Mouse (Mus musculus) T-helper 2 cell (primary cell): ENCODE measurements at regions not wholly inside any gene's neighbourhood (a gene's known extent, or its start where the extent isn't known, plus 50 kb on each side); places are given as distances from the start of the nearest gene placed in this dataset.

Experiments used
- in situ Hi-C: fragments of 300-600 bp; cut with MboI, MseI; formaldehyde crosslinking; loops from one replicate; pipeline ENCODE4 v1.15.1; 2025; ENCODE audit warnings: high pct_unique_total_duplicates

GRCm38 (mm10) chr16:39284484-39284883, 392.0 kb downstream of the Igsf11 start:
- in situ Hi-C loops = no loop called here

DNA sequence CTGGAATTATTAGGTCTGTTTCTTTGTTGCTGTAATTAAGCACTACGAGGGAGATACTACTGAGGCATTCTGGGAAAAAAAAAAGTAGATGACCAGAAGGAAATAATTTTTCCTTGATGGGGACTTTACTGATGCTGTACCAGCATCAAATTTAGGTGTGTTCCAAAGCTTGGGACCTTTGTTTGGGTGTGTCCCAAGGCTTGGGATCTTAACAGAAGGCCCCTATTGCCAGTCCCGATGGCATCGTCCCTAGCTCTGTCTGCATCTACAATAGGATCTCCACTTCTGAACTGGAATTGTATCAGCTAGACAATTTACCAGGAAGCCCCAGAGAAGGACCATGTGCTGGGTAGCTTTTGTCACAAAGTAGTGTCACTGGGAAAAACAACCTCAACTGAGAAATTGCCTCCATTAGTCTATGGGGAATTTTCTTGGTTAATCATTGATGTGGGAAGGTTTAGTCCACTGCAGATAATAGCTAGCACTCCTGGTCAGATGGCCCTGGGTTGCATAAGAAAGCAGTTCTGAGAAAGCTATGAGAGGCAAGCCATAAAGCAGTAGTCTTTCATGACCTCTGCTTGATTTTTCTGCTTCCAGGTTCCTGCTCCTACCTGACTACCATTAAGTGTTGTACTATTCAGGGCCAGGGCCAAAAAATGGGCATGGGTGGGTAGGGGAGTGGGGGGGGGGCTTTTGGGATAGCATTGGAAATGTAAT, 392.7 kb downstream of the Igsf11 start:
- in situ Hi-C loops = no loop called here

DNA sequence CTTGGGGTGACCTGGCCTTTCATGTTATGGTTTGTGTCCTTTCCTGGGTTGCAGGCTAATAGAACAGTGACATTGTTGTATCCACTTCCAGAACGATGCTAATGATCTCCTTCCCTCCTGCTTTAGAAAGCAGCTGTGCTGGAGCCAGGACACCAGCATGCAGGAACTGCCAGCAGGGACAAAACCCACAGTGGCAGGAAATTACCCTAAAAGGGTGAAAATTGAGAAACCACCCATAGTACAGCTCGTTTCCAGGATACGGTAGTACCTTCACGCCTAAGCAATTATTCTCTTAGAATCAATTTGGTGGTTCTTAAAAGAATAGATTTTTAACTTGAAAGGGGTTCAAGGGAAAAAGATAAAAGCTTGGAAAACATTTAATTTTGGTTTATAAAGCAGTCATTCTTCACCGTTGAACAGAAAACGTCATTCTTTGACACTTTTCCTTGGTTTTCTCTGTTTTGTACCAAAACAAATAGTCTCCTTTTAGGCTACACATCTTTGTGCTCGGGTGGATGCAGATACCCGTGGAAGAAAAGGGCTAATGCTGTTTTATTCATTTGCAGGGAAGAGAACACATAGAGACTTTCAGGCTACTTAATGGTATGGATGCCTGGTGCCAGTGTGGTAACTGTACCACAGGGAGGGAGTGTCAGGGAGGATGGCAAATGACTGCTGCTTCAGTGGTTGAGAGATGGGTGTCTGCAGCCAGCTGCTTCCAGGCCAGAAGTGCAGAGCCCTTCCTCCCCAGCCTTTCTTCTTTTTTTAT, 394.5 kb downstream of the Igsf11 start:
- in situ Hi-C loops = no loop called here

DNA sequence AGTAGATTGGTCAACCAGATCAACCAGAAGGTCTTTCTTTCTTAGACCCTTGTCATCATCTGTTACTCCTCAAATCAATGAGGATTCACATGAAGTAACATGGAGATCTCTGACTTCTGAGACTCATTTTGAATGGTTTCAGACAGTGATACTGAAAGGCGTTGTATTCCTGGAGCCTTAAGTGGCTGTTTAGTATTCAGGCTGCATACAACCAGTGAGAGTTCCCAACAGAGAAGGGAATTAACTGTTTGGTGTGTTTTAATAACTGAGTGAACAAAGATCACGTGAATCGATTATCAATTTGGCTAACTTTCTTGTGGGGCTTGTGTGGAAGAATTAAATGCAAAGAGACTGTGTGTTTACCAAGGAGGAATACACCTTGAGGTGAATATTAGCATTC, 406.4 kb downstream of the Igsf11 start:
- in situ Hi-C loops = no loop called here

DNA sequence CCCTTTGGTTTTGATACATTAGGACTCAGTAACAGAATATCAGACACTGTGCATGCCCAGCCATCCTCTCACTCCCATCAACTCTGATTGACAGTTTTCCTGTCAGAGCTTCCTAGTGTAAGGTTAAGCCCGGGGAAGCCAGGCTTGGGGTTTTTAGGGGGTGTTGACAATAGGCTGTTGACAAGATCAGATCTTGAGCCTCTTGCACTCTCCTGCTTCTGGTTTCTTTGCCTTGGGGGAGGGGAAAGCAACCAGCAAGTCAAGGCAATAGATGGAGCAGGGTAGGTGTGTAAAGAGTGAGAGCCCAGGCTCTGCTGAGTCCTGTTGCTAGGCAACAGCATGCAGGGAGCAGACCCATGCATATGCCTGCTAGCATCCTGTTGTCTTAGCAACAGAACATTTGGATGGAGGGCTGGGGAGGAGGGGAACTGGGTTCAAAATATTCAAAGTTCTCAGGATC, 410.5 kb downstream of the Igsf11 start:
- in situ Hi-C loops = no loop called here

DNA sequence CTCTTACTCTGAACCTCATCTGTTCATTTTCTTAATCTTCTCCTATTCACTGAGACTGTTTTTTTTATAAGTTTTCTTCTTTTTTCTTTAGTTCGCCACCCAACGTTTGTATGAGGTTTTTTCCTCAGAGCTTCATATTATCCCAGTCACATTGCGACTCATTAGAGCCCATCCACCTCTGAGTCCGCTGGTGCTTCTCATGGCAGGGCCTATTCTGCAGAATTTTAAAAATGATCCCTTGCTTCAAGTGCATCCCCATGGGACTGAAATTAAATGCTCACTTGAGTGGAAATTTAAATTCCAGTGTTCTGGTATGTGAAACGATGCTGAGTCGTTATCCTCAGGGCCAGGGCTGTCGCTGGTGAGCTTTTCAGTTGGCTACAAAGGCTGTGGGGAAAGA, 410.9 kb downstream of the Igsf11 start:
- in situ Hi-C loops = no loop called here

DNA sequence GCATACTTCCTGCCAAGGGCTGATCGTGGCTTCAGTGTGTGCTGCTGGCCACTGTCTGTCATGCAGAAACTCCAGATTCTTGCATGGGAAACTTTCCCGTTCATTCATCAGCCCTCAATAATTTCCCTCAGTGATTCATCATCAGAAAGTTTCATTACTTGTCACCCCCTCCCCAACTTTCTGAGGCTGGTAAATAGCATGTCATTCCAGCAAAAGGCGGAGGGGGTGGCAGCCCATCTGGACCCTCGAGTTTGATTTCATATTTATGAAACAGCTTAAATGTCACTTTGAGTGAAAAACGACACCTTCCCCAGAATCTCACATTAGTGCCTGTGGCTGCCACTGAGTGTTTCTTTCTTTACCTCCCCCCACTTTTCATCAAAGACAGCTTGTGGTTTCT, 415.5 kb downstream of the Igsf11 start:
- in situ Hi-C loops = no loop called here

- in situ Hi-C loops = no loop called here
These were observed 424.5 kb downstream of the Igsf11 start for GRCm38 (mm10) chr16:39316752-39317594.

GRCm38 (mm10) chr16:39325627-39326026, 433.2 kb downstream of the Igsf11 start:
- in situ Hi-C loops = no loop called here

GRCm38 (mm10) chr16:39363657-39364056, 471.2 kb downstream of the Igsf11 start:
- in situ Hi-C loops = no loop called here

DNA sequence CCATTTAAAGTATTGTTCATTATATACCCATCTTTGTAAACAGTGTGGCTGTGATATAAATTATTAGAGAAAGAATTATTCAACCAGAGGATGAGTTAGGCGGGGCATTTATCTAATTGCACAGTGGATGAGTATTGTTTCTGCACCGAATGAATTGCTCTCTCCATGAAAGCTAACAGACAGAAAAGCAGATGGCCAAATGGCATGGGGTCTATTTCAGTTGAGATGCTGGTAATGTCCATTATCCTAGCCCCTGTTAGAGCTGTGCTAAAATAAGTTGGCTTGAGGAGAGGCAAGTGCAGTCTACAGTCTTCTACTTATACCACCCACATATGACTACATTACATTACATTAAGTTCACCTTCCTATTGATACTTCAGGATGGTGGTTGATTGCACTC, 475.8 kb downstream of the Igsf11 start:
- in situ Hi-C loops = no loop called here

- in situ Hi-C loops = no loop called here
These were observed 482.1 kb downstream of the Igsf11 start for GRCm38 (mm10) chr16:39374616-39375015.

- in situ Hi-C loops = no loop called here
These were observed 487.5 kb downstream of the Igsf11 start for GRCm38 (mm10) chr16:39379959-39380358.

DNA sequence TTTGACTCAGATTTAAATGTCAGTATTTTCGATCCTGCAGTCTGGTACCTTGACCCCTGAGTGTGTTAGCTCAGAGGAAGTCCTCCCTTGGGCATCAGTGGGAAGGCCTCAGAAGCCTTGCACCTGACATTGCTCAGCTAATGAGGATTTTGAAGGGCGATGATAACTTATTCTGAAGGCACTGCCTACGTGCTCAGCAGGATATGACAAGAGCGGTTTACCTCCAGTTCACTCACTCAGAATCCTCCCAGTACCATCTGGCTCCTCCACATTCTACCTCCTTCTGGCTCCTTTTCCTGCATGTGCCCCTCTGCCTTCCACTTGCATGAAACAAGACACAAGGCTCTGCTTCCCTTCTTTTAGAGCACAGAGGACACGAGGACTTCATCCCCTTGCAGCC, 497.5 kb downstream of the Igsf11 start:
- in situ Hi-C loops = no loop called here

DNA sequence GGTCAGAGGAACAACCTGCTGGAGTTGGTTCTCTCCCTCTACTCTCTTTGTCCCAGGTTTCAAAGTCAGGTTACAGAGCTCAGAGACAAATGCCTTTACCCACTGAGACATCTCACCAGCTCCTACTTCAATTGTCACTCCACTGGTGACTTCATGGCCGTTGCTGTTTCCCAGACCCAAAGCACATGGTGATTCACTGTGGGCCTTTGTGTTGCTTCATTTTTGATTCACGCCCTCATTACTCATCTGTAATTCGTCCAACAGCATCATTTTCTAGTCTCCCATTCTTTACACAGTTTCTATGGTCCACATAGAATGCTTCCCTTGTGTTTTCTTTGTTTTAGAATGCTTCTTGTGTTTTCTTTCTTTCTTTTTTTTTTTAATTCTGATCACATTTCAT, 498.2 kb downstream of the Igsf11 start:
- in situ Hi-C loops = no loop called here

GRCm38 (mm10) chr16:39402101-39402749, 509.8 kb downstream of the Igsf11 start:
- in situ Hi-C loops = no loop called here

GRCm38 (mm10) chr16:39431581-39431980, 539.1 kb downstream of the Igsf11 start:
- in situ Hi-C loops = no loop called here

- in situ Hi-C loops = no loop called here
These were observed 538.4 kb upstream of the Lsamp start for GRCm38 (mm10) chr16:39445740-39446139.

- in situ Hi-C loops = no loop called here
These were observed 530.6 kb upstream of the Lsamp start for GRCm38 (mm10) chr16:39453400-39454138.
